Mouse (Mus musculus) hindbrain, embryonic 12.5 days (tissue): ENCODE measurements around the gene Tmem11. TPM values are rescaled to one million over a fixed set of nuclear protein-coding genes. Genes with fewer than 3 reads are reported as not detected.

Experiments used
- ATAC-seq: fragments of 200-750 bp; cut with Nextera tagmentation; 2 replicates; pipeline ENCODE4 v1.8.0; 2017; ENCODE audit warnings: moderate TSS enrichment; ENCODE audit not compliant: low FRiP score
- H3K27ac ChIP-seq: fragments of 300-500 bp; sonication (generic); 2 replicates; pipeline ENCODE4 v1.5.1; 2016; ENCODE audit warnings: mild to moderate bottlenecking
- H3K27me3 ChIP-seq: fragments of 300-500 bp; sonication (generic); 2 replicates; pipeline ENCODE4 v1.6.1; 2016; ENCODE audit warnings: mild to moderate bottlenecking
- H3K36me3 ChIP-seq: fragments of 300-500 bp; sonication (generic); 2 replicates; pipeline ENCODE4 v1.6.1; 2016; ENCODE audit warnings: mild to moderate bottlenecking
- H3K4me1 ChIP-seq: fragments of 300-500 bp; sonication (generic); 2 replicates; pipeline ENCODE4 v1.6.1; 2016
- H3K4me2 ChIP-seq: fragments of 300-500 bp; sonication (generic); replicated peaks from 2 replicates; pipeline ENCODE4 v1.6.1; 2016; ENCODE audit warnings: mild to moderate bottlenecking
- H3K4me3 ChIP-seq: fragments of 300-500 bp; sonication (generic); 2 replicates; pipeline ENCODE4 v1.5.1; 2016; ENCODE audit warnings: mild to moderate bottlenecking
- H3K9ac ChIP-seq: fragments of 300-500 bp; sonication (generic); 2 replicates; pipeline ENCODE4 v1.6.1; 2016; ENCODE audit warnings: mild to moderate bottlenecking, moderate library complexity
- H3K9me3 ChIP-seq: fragments of 300-500 bp; sonication (generic); replicated peaks from 2 replicates; pipeline ENCODE4 v1.6.1; 2016; ENCODE audit warnings: mild to moderate bottlenecking
- WGBS: fragments of 180-500 bp; shearing (Covaris S2); methylation state at CpG from one replicate; pipeline ENCODE4 v1.1.7; 2016; 5-methylcytosine and 5-hydroxymethylcytosine counted together
- polyA plus RNA-seq: library from polyadenylated mRNA; unstranded; fragments of >200 nt; fragmentation: Nextera tagmentation; extraction: Ambion mirVana; gene quantifications from 2 replicates; pipeline ENCODE4 v1.2.1, GENCODE M21; 2016

Tmem11 gene
- polyA plus RNA-seq, 1 experiment from 2014 or later = 46.5 TPM

DNA sequence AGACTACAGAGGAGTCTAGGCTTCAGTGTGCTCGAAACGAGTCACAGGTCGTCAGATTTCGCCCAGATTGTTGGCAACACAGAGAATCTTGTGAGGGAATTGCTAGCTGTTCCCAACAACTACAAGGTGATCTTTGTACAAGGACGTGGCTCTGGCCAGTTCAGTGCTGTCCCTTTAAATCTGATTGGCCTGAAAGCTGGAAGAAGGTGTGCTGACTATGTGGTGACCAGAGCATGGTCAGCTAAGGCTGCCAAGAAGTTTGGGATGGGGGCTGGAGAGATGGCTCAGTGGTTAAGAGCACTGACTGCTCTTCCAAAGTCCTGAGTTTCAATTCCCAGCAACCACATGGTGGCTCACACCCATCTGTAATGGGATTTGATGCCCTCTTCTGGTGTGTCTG, 62.7 kb downstream of the Tmem11 start:
- no peak for ATAC-seq
- 74% methylated on average over 5 of the region's 5 CpGs for WGBS

More for the DNA sequence above, 62.7 kb downstream of the Tmem11 start:
- Histone ChIP-seq H3K4me3 (no peak overlapping the region), H3K9me3 (no peaks in the 10 kb centered on the region), H3K27me3 (no peaks in the 10 kb centered on the region), H3K4me2 (no peak overlapping the region), H3K9ac (no peak overlapping the region), H3K36me3 (no peaks in the 10 kb centered on the region), H3K4me1 (no peaks in the 10 kb centered on the region), H3K27ac (no peak overlapping the region)

Other genes with a start within 250 kb of the Tmem11 start
- 106 and 113 TPM in 2 replicates for gene Llgl1, start 179.5 kb downstream of the Tmem11 start, polyA plus RNA-seq
- 75.5 and 76.7 TPM in 2 replicates for gene Flii, start 152.0 kb downstream of the Tmem11 start, polyA plus RNA-seq
- gene Mief2, start 150.9 kb downstream of the Tmem11 start, polyA plus RNA-seq = 18.2 and 20.2 TPM in 2 replicates
- 16.7 and 17.3 TPM in 2 replicates for gene Top3a, start 101.9 kb downstream of the Tmem11 start, polyA plus RNA-seq
- 9.8 and 9.9 TPM in 2 replicates for gene Smcr8, start 101.7 kb downstream of the Tmem11 start, polyA plus RNA-seq
- 23.2 and 28.1 TPM in 2 replicates for gene Shmt1, start 67.6 kb downstream of the Tmem11 start, polyA plus RNA-seq
- 25.6 and 30.4 TPM in 2 replicates for gene Dhrs7b, start 48.6 kb downstream of the Tmem11 start, polyA plus RNA-seq
- 26.7 and 28.3 TPM in 2 replicates for gene Natd1, start 35.5 kb upstream of the Tmem11 start, polyA plus RNA-seq
- 49.9 and 51.0 TPM in 2 replicates for gene Map2k3, start 52.8 kb upstream of the Tmem11 start, polyA plus RNA-seq
- 2.7 and 3.2 TPM in 2 replicates for gene Kcnj12, start 143.3 kb upstream of the Tmem11 start, polyA plus RNA-seq
- gene Tnfrsf13b, start 247.5 kb upstream of the Tmem11 start, polyA plus RNA-seq = 1.1 and 1.5 TPM in 2 replicates